Mouse (Mus musculus) kidney, embryonic 16.5 days (tissue): Measurements from ENCODE around the gene Nek5. TPM values are rescaled to one million over a fixed set of nuclear protein-coding genes. Genes with fewer than 3 reads are reported as not detected.
A peak's percentile ranks its signal among the peaks of the same experiment; 100 is the strongest.

Experiments
- ATAC-seq: fragments of 200-750 bp; cut with Nextera tagmentation; 2 replicates; pipeline ENCODE4 v1.8.0; 2017; ENCODE audit warnings: moderate TSS enrichment; ENCODE audit not compliant: low FRiP score, low TSS enrichment
- H3K27ac ChIP-seq: fragments of 300-500 bp; sonication (generic); 2 replicates; pipeline ENCODE4 v1.5.1; 2014; ENCODE audit warnings: low read length
- H3K27me3 ChIP-seq: fragments of 300-500 bp; sonication (generic); 2 replicates; pipeline ENCODE4 v1.6.1; 2014; ENCODE audit warnings: low read length, control low read depth, mixed read lengths; ENCODE audit not compliant: insufficient read depth
- H3K36me3 ChIP-seq: fragments of 300-500 bp; sonication (generic); 2 replicates; pipeline ENCODE4 v1.6.1; 2014; ENCODE audit warnings: low read length, control low read depth, mixed read lengths; ENCODE audit not compliant: insufficient read depth
- H3K4me1 ChIP-seq: fragments of 300-500 bp; sonication (generic); 2 replicates; pipeline ENCODE4 v1.6.1; 2014; ENCODE audit warnings: low read length, control low read depth, mixed read lengths; ENCODE audit not compliant: insufficient read depth
- H3K4me2 ChIP-seq: fragments of 300-500 bp; sonication (generic); replicated peaks from 2 replicates; pipeline ENCODE4 v1.6.1; 2014; ENCODE audit warnings: low read depth, low read length
- H3K4me3 ChIP-seq: fragments of 300-500 bp; sonication (generic); 2 replicates; pipeline ENCODE4 v1.5.1; 2014; ENCODE audit warnings: mild to moderate bottlenecking, low read length
- H3K9ac ChIP-seq: fragments of 300-500 bp; sonication (generic); replicated peaks from 2 replicates; pipeline ENCODE4 v1.6.1; 2014; ENCODE audit warnings: low read length
- H3K9me3 ChIP-seq: fragments of 300-500 bp; sonication (generic); 2 replicates; pipeline ENCODE4 v1.6.1; 2016; ENCODE audit warnings: low read length, control low read depth
- WGBS: fragments of 180-500 bp; shearing (Covaris S2); extraction: QIAGEN DNeasy Blood & Tissue Kit; methylation state at CpG from one replicate; pipeline ENCODE4 v1.1.7; 2014; 5-methylcytosine and 5-hydroxymethylcytosine counted together
- polyA plus RNA-seq: library from polyadenylated mRNA; unstranded; fragments of >200 nt; fragmentation: Nextera tagmentation; extraction: Ambion mirVana; gene quantifications from 2 replicates; pipeline ENCODE4 v1.2.1, GENCODE M21; 2015

The Nek5 gene
- polyA plus RNA-seq, 1 experiment from 2014 or later = 0.59 TPM

DNA sequence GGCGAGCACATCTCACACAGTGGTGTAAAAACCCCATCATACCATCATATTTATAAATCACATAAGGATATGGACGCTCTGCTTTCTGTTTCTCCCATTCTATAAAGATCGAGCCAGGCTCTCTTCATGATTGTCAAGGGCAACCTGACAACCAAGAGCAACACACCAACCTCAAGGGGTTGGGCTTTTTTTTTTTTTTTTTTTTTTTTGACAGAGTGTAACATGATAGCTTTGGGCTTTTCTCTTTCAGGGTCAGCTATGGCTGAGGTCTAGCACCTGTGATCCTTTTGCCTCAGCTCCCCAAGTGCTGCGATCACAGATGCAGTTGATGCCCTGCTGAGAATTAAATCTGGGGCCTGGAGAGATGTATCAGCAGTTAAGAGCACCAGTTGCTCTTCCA is 17.8 kb downstream of the Nek5 start:
- Histone ChIP-seq H3K4me2 (no peak overlapping the region), H3K27ac (no peak overlapping the region), H3K9me3 (no peaks in the 10 kb centered on the region), H3K4me1 (no peaks in the 10 kb centered on the region), H3K36me3 (no peaks in the 10 kb centered on the region), H3K27me3 (no peaks in the 10 kb centered on the region), H3K9ac (no peak overlapping the region), H3K4me3 (no peak overlapping the region)
- WGBS = 82% methylated on average over 4 of the region's 4 CpGs
- no peak for ATAC-seq

DNA sequence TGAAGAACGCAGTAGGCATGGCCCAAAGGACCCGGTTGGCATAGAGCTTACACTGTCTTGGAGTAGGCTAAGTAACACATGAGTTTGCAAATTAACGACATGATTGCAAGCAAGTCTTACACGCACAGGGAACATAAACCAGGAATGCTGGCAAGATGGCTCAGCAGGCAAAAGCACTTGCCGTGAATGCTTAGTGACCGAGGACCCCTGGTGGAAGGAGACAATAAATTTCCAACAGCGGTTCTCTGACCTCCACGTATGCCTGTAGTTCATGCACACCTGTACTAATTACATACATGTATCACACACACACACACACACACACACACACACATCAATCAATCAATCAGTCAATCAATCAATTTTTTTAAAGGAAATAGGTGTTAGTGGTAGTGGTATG is 33.3 kb downstream of the Nek5 start:
- Histone ChIP-seq H3K27me3 (no peaks in the 10 kb centered on the region), H3K4me1 (no peaks in the 10 kb centered on the region), H3K36me3 (no peaks in the 10 kb centered on the region), H3K27ac (no peak overlapping the region), H3K4me3 (no peak overlapping the region), H3K4me2 (no peak overlapping the region), H3K9ac (no peak overlapping the region), H3K9me3 (no peaks in the 10 kb centered on the region)
- ATAC-seq = no peak
- 37% methylated on average over 8 of the region's 8 CpGs for WGBS

DNA sequence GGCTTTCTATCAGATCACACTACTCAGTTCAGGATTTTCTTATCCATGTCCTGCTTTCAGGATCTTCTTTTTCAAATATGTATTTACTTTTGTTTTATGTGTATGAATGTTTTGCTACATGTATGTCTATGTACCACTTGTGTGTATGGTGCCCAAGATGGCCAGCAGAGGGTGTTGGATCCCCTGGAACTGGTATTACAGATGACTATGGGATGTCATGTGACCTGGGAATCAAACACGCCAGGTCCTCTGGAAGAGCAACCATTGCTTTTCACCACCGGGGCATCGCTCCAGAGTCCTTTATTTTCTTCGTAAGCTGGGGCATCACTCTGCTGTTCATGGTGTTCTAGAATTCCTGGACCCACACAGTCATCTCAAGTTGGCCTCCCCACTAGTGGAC is 35.6 kb downstream of the Nek5 start:
- Histone ChIP-seq H3K27ac (no peak overlapping the region), H3K4me3 (no peak overlapping the region), H3K9ac (no peak overlapping the region), H3K9me3 (no peaks in the 10 kb centered on the region), H3K4me2 (no peak overlapping the region), H3K36me3 (no peaks in the 10 kb centered on the region), H3K4me1 (no peaks in the 10 kb centered on the region), H3K27me3 (no peaks in the 10 kb centered on the region)
- WGBS = 97% methylated on average over 4 of the region's 4 CpGs
- no peak for ATAC-seq

DNA sequence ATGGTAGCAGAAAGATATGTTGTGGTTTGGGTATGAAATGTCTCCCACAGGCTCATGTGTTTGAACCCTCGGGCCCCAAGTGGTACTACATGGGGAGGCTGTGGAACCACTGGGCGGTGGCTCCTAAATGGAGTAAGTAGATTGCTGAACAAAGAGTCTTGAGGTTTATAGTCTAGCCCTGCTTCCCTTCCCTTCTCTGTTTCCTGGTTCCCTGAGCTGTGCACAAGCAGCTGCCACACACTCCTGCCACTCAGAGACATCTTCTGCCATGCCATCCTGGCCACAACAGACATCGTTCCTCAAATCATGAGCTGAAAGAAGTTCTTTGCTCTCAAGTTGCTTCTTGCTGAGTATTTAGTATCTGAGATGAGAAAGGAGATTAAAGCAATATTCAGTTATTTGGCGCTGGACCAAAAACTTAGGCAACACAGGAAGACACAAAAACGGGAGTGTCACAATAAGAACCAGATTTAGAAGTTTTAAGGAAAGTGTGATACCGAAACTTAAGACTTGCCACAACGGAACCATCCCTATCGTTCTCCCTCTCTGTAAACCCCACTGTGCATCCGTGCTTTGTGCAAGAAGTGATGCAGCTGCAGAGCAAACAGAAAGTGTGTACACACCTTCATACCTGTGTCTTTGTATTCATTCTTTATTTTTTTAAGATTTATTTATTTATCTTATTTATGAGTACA is 45.4 kb downstream of the Nek5 start:
- ATAC-seq = no peak
- no peaks in the 10 kb centered on the region for H3K27me3 ChIP-seq
- H3K4me2 ChIP-seq = no peak overlapping the region
- H3K9me3 ChIP-seq = no peaks in the 10 kb centered on the region
- H3K36me3 ChIP-seq = no peaks in the 10 kb centered on the region
- H3K27ac ChIP-seq = no peak overlapping the region
- H3K4me3 ChIP-seq = no peak overlapping the region
- H3K4me1 ChIP-seq = no peaks in the 10 kb centered on the region
- H3K9ac ChIP-seq = no peak overlapping the region
- WGBS = 85% methylated on average over 9 of the region's 9 CpGs

DNA sequence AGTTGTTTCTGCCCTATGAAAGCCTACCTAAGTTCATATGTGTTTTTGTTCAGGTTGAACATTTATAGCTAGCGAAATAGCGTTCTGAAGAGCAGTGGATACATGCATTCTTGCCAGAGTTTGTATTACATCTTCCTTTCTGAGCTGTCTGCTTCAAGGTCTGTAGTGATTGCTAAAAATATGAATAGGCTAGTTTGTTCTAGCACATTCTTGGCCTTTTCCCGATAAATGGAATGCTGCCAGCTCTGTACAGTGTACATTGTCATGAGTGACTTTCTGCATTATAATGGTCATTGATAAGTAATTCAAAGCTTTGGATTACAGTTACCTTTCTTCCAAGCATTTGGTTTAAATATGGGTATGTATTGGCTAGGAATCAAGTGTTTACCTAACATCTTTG is 63.7 kb downstream of the Nek5 start:
- no peak for ATAC-seq
- Histone ChIP-seq H3K9me3 (peaks cover 4% of the 10 kb centered on the region; the same call in 1 of the 2 replicates), H3K27me3 (peaks cover 17% of the 10 kb centered on the region), H3K36me3 (peaks cover 28% of the 10 kb centered on the region), H3K4me3 (peak overlapping the region; percentile 83), H3K9ac (peak overlapping the region; percentile 51), H3K27ac (no peak overlapping the region), H3K4me1 (0 out of 2 replicates have a peak, but pooled peaks cover 3% of the 10 kb centered on the region), H3K4me2 (peak overlapping the region; percentile 95)
- WGBS = 5% methylated on average over 3 of the region's 3 CpGs

DNA sequence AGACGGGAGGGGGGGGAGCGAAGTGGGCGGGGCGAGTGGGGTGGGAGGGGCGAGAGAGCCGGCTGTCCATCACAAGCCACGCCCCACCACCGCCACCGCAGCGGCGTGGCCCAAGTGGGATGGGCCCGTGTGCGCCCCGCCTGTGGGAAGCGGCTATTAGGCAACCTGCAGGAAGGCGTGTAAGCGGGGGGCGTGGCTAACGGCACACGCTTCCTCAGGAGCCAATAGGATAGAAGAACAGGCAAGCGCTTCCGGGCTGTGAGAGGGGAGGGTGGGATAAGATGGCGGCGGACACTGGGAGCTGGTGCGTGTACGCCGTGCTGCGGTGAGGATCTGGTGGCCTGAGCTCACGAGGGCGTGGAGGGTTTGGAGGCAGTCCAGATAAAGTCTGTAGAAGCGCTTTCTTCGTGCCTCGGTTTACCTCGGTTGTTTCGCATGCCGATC is 64.4 kb downstream of the Nek5 start, which contains the start of gene Alg11:
TSS of gene Alg11 (plus strand) at position 276 of the 444 bp plus-strand sequence.
- peak within 1 kb of the TSS; percentile 78 for H3K9ac ChIP-seq
- peak; percentile 100 for ATAC-seq
- WGBS = under 1% methylated on average over 31 of the region's 36 CpGs
- H3K4me2 ChIP-seq = peak within 1 kb of the TSS; percentile 95
- H3K9me3 ChIP-seq = no peaks in the 10 kb centered on the region
- 0 out of 2 replicates have a peak, but pooled peaks cover 3% of the 10 kb centered on the region for H3K4me1 ChIP-seq
- peak within 1 kb of the TSS; percentile 50; the same call in 1 of the 2 replicates for H3K27ac ChIP-seq
- H3K4me3 ChIP-seq = peak within 1 kb of the TSS; percentile 83
- H3K36me3 ChIP-seq = peaks cover 22% of the 10 kb centered on the region
- peaks cover 17% of the 10 kb centered on the region for H3K27me3 ChIP-seq

DNA sequence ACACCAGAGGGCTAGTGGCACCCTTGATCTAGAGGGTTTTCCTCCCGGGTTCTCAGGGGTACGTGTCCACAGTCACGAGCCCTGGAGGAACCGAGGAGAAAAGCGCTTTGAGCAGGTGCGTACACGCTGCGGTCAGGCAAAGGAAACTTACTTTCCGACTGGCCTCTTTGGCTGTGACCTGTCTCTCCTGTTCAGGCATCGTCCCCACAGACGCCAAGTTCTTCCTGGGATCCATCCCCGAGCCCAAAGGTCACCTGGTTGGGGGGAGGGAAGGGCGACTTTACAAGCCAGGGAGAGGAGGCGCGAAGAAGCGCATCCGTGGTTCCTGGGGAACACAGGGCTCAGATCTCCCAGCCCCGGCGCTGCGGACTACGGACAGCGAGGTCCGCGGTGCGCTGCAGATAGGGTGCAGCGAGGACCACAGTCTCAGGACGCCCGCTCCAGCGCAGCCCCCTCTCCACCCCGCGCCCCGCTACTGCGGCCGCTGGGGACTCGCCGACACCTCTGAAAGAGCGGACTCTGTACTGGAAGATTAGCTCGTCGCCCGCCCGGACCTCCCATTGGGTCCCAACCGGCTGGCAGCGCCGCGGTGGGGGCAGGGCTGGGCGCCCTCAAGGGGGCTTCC is 64.9 kb downstream of the Nek5 start, which contains the start of gene Atp7b:
TSS of gene Atp7b (minus strand) at position 485 of the 625 bp plus-strand sequence.
- Histone ChIP-seq H3K4me1 (0 out of 2 replicates have a peak, but pooled peaks cover 3% of the 10 kb centered on the region), H3K4me3 (peak within 1 kb of the TSS; percentile 83), H3K36me3 (peaks cover 16% of the 10 kb centered on the region), H3K4me2 (peak within 1 kb of the TSS; percentile 95), H3K27me3 (peaks cover 17% of the 10 kb centered on the region), H3K9me3 (no peaks in the 10 kb centered on the region), H3K9ac (peak within 1 kb of the TSS; percentile 78), H3K27ac (peak within 1 kb of the TSS; percentile 50; the same call in 1 of the 2 replicates)
- peak; percentile 94 for ATAC-seq
- WGBS = under 1% methylated on average over 40 of the region's 46 CpGs

DNA sequence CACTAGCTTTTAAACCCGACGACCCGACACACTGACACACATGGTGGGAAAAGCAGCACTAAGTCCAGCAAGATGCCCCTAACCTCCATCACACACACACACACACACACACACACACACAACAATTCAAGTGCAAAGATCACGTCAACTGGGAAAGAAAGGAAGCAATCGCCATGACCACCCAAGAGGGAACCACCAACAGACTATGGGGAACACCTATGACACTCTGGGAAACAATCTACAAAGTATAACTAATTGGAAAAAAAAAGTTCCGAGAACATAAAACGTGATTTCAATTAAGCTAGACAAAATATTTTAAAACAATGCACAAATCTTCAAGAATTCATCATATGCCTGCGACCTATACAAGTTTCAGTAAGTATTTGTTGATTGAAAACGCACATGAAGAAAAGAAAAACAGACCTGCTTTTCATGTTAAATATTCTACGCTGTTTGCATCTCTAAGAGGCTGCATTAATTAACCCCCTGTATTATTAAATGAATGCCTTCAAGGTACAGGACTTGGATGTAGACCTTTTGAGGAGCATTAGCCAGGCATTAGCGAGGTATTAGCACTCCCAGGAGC is 65.6 kb downstream of the Nek5 start:
- Histone ChIP-seq H3K4me2 (peak overlapping the region; percentile 95), H3K9me3 (no peaks in the 10 kb centered on the region), H3K27me3 (peaks cover 17% of the 10 kb centered on the region), H3K4me3 (peak overlapping the region; percentile 83), H3K9ac (peak overlapping the region; percentile 73; the same call in 1 of the 2 replicates), H3K27ac (no peak overlapping the region), H3K4me1 (0 out of 2 replicates have a peak, but pooled peaks cover 3% of the 10 kb centered on the region), H3K36me3 (peaks cover 10% of the 10 kb centered on the region)
- 46% methylated on average over 11 of the region's 11 CpGs for WGBS
- ATAC-seq = no peak

DNA sequence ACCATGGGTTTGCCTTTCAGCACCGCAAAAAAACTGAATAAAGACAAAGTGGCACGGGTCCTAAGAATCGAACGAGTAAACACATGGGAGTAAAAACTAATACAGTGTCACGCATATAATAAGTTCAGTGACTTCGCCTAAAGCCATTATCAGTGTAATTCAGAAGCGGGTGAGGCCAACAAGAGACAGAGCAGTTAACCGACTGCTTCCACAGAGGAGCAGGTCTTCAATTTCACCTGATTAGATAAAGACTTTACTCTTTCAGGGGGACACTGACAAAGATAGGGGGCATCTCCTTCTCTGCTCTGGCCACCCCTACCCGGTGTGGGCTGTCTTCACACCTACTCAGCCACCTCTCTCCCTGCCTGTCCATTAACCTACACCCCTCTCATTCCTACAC is 66.5 kb downstream of the Nek5 start:
- Histone ChIP-seq H3K36me3 (peaks cover 4% of the 10 kb centered on the region), H3K9ac (no peak overlapping the region), H3K4me1 (0 out of 2 replicates have a peak, but pooled peaks cover 3% of the 10 kb centered on the region), H3K4me3 (no peak overlapping the region), H3K27me3 (peaks cover 17% of the 10 kb centered on the region), H3K9me3 (no peaks in the 10 kb centered on the region), H3K4me2 (no peak overlapping the region), H3K27ac (no peak overlapping the region)
- 82% methylated on average over 9 of the region's 9 CpGs for WGBS
- ATAC-seq = no peak
